Mouse (Mus musculus) neural tube, embryonic 14.5 days (tissue): ENCODE results near the gene Ms4a4b. TPM values are rescaled to one million over a fixed set of nuclear protein-coding genes. Genes with fewer than 3 reads are reported as not detected.

Source experiments
- ATAC-seq: fragments of 200-750 bp; cut with Nextera tagmentation; 2 replicates; pipeline ENCODE4 v1.8.0; 2017; ENCODE audit warnings: low read depth, mild to moderate bottlenecking, moderate TSS enrichment, moderate library complexity
- H3K27ac ChIP-seq: fragments of 300-500 bp; sonication (generic); 2 replicates; pipeline ENCODE4 v1.5.1; 2014; ENCODE audit warnings: low read depth, mild to moderate bottlenecking, control low read depth, low read length, moderate library complexity, mixed read lengths
- H3K27me3 ChIP-seq: fragments of 300-500 bp; sonication (generic); 2 replicates; pipeline ENCODE4 v1.6.1; 2014; ENCODE audit warnings: low read length; ENCODE audit not compliant: control insufficient read depth, insufficient read depth
- H3K36me3 ChIP-seq: fragments of 300-500 bp; sonication (generic); 2 replicates; pipeline ENCODE4 v1.6.1; 2014; ENCODE audit warnings: low read length, mixed read lengths; ENCODE audit not compliant: control insufficient read depth, insufficient read depth
- H3K4me1 ChIP-seq: fragments of 300-500 bp; sonication (generic); 2 replicates; pipeline ENCODE4 v1.6.1; 2014; ENCODE audit warnings: low read length; ENCODE audit not compliant: control insufficient read depth, insufficient read depth
- H3K4me2 ChIP-seq: fragments of 300-500 bp; sonication (generic); 2 replicates; pipeline ENCODE4 v1.6.1; 2014; ENCODE audit warnings: mild to moderate bottlenecking, low read depth, low read length, control low read depth
- H3K4me3 ChIP-seq: fragments of 300-500 bp; sonication (generic); 2 replicates; pipeline ENCODE4 v1.5.1; 2014; ENCODE audit warnings: low read depth, low read length, control low read depth, mixed read lengths
- H3K9ac ChIP-seq: fragments of 300-500 bp; sonication (generic); replicated peaks from 2 replicates; pipeline ENCODE4 v1.6.1; 2014; ENCODE audit warnings: low read depth, mild to moderate bottlenecking, control low read depth, low read length, mixed read lengths
- H3K9me3 ChIP-seq: fragments of 300-500 bp; sonication (generic); 2 replicates; pipeline ENCODE4 v1.6.1; 2016; ENCODE audit warnings: low read length; ENCODE audit not compliant: control insufficient read depth
- WGBS: fragments of 180-500 bp; shearing (Covaris S2); extraction: QIAGEN DNeasy Blood & Tissue Kit; methylation state at CpG from one replicate; pipeline ENCODE4 v1.1.7; 2014; 5-methylcytosine and 5-hydroxymethylcytosine counted together
- polyA plus RNA-seq: library from polyadenylated mRNA; unstranded; fragments of >200 nt; fragmentation: Nextera tagmentation; extraction: Ambion mirVana; gene quantifications from 2 replicates; pipeline ENCODE4 v1.2.1, GENCODE M21; 2014

Ms4a4b gene
- polyA plus RNA-seq, 1 experiment from 2014 or later = not detected

- H3K36me3 ChIP-seq = no peaks in the 10 kb centered on the region
- H3K4me1 ChIP-seq = no peaks in the 10 kb centered on the region
- no peak overlapping the region for H3K4me3 ChIP-seq
- no peaks in the 10 kb centered on the region for H3K9me3 ChIP-seq
- 92% methylated on average over 2 of the region's 2 CpGs for WGBS
- no peak overlapping the region for H3K4me2 ChIP-seq
- H3K27me3 ChIP-seq = no peaks in the 10 kb centered on the region
- H3K27ac ChIP-seq = no peak overlapping the region
- no peak overlapping the region for H3K9ac ChIP-seq
- ATAC-seq = no peak
These were observed 39.3 kb downstream of the Ms4a4b start for GRCm38 (mm10) chr19:11482684-11483083.

GRCm38 (mm10) chr19:11483941-11484340 is 40.6 kb downstream of the Ms4a4b start:
- Histone ChIP-seq H3K4me2 (no peak overlapping the region), H3K27me3 (no peaks in the 10 kb centered on the region), H3K9me3 (no peaks in the 10 kb centered on the region), H3K27ac (no peak overlapping the region), H3K36me3 (no peaks in the 10 kb centered on the region), H3K9ac (no peak overlapping the region), H3K4me3 (no peak overlapping the region), H3K4me1 (no peaks in the 10 kb centered on the region)
- 79% methylated on average over 4 of the region's 4 CpGs for WGBS
- ATAC-seq = no peak

DNA sequence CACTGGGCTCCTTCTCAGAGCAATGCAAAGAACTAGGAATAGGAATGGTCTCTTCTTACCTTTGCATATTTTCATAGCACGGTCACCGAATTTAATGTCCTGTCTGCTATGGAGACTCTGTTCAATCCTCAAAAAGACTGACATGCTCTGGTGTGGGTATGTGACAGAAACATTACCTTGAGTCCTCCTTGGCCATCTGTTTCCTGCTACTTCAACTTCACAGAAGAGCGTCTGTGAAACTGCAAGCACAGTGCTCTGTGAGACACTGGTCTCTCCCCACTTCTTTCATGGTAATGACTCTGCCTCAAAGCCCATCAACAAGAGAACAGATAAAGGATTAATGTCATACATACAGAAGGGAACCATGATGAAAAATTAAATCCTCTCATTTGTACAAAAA is 41.0 kb downstream of the Ms4a4b start:
- no peak for ATAC-seq

DNA sequence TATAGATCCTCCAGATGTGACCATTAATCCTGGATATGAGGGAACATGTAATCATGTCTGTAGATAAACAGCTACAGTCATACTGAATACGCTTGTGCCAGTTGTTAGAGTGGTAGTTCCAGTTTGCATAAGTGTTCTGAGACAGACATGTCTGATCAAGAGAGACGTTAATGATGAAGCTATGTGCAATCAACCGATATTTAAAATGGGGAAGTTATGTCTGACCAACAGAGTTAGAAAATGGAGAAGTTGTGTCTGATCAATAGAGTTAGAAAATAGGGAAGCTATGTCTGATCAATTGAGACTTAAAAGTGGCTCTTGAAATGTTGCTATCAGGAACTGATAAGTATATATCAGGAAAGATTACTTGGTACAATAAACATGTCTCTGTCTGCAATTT is 41.9 kb downstream of the Ms4a4b start:
- no peak for ATAC-seq
- Histone ChIP-seq H3K27ac (no peak overlapping the region), H3K9me3 (no peaks in the 10 kb centered on the region), H3K4me3 (no peak overlapping the region), H3K36me3 (no peaks in the 10 kb centered on the region), H3K4me2 (no peak overlapping the region), H3K27me3 (no peaks in the 10 kb centered on the region), H3K4me1 (no peaks in the 10 kb centered on the region), H3K9ac (no peak overlapping the region)
- WGBS = 95% methylated on average over 3 of the region's 3 CpGs

More for the DNA sequence above, 41.0 kb downstream of the Ms4a4b start:
- Histone ChIP-seq H3K27me3 (no peaks in the 10 kb centered on the region), H3K9ac (no peak overlapping the region), H3K4me2 (no peak overlapping the region), H3K27ac (no peak overlapping the region), H3K36me3 (no peaks in the 10 kb centered on the region), H3K4me1 (no peaks in the 10 kb centered on the region), H3K9me3 (no peaks in the 10 kb centered on the region), H3K4me3 (no peak overlapping the region)
- 84% methylated on average over 3 of the region's 3 CpGs for WGBS

GRCm38 (mm10) chr19:11485746-11486145 is 42.4 kb downstream of the Ms4a4b start, which contains the start of gene Gm8369:
TSS of gene Gm8369 (plus strand) at chr19:11485938.
- 85% methylated on average over 2 of the region's 2 CpGs for WGBS
- Histone ChIP-seq H3K4me1 (no peaks in the 10 kb centered on the region), H3K9ac (no peak within 1 kb of the TSS), H3K9me3 (no peaks in the 10 kb centered on the region), H3K36me3 (no peaks in the 10 kb centered on the region), H3K4me3 (no peak within 1 kb of the TSS), H3K4me2 (no peak within 1 kb of the TSS), H3K27me3 (no peaks in the 10 kb centered on the region), H3K27ac (no peak within 1 kb of the TSS)
- no peak for ATAC-seq

DNA sequence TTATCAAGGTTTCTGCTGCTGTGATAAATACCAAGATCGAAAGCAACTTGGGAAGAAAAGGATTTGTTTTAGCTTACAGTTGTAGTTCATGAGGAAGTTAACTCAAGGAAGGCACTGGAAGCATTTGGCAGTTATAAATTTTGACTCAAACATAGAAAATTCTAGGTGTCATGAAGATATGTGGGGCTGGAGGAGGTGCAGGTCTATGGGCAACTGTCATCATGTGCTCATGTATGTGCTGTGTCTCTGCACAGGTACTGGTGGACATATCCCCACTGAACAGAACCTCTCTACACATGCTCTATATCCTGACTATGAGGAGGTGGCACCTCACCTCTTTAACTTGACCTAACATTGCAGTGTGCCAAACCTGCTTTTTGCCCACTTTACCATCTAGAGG is 43.2 kb downstream of the Ms4a4b start:
- no peak for ATAC-seq
- H3K27me3 ChIP-seq = no peaks in the 10 kb centered on the region
- no peak overlapping the region for H3K4me3 ChIP-seq
- H3K36me3 ChIP-seq = no peaks in the 10 kb centered on the region
- no peaks in the 10 kb centered on the region for H3K4me1 ChIP-seq
- no peaks in the 10 kb centered on the region for H3K9me3 ChIP-seq
- H3K9ac ChIP-seq = no peak overlapping the region
- WGBS = 92% methylated on average over 1 of the region's 1 CpGs
- no peak overlapping the region for H3K4me2 ChIP-seq
- H3K27ac ChIP-seq = no peak overlapping the region

- H3K4me3 ChIP-seq = no peak overlapping the region
- H3K27me3 ChIP-seq = no peaks in the 10 kb centered on the region
- no peak overlapping the region for H3K27ac ChIP-seq
- H3K9me3 ChIP-seq = no peaks in the 10 kb centered on the region
- no peaks in the 10 kb centered on the region for H3K36me3 ChIP-seq
- no peak for ATAC-seq
- no peak overlapping the region for H3K4me2 ChIP-seq
- H3K4me1 ChIP-seq = no peaks in the 10 kb centered on the region
- WGBS = 73% methylated on average over 4 of the region's 4 CpGs
- no peak overlapping the region for H3K9ac ChIP-seq
These were observed 48.2 kb downstream of the Ms4a4b start for GRCm38 (mm10) chr19:11491406-11492189.

DNA sequence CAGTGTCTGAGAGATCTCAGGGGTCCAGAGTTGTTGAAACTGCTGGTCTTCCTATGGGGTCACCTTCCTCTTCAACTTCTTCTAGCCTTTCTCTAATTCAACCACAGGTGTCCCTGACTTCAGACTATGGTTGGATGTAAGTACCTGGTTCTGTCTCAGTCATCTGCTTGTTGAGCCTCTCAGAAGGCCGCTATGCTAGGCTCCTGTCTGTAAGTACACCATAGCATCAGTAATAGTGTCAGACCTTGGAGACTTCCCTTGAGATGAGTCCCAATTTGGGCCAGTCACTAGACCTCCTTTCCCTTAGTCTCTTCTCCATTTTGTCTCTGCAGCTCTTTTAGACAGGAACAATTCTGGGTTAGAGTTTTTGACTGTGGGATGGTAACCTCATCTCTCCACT is 49.3 kb downstream of the Ms4a4b start:
- no peak overlapping the region for H3K9ac ChIP-seq
- no peaks in the 10 kb centered on the region for H3K36me3 ChIP-seq
- no peaks in the 10 kb centered on the region for H3K9me3 ChIP-seq
- H3K27ac ChIP-seq = no peak overlapping the region
- H3K4me3 ChIP-seq = no peak overlapping the region
- H3K27me3 ChIP-seq = no peaks in the 10 kb centered on the region
- WGBS = 87% methylated on average over 1 of the region's 1 CpGs
- no peaks in the 10 kb centered on the region for H3K4me1 ChIP-seq
- no peak for ATAC-seq
- no peak overlapping the region for H3K4me2 ChIP-seq

GRCm38 (mm10) chr19:11494519-11494918 is 51.2 kb downstream of the Ms4a4b start:
- no peak overlapping the region for H3K27ac ChIP-seq
- H3K36me3 ChIP-seq = no peaks in the 10 kb centered on the region
- H3K9me3 ChIP-seq = no peaks in the 10 kb centered on the region
- no peak overlapping the region for H3K4me3 ChIP-seq
- H3K9ac ChIP-seq = no peak overlapping the region
- no peak overlapping the region for H3K4me2 ChIP-seq
- ATAC-seq = no peak
- H3K4me1 ChIP-seq = no peaks in the 10 kb centered on the region
- no peaks in the 10 kb centered on the region for H3K27me3 ChIP-seq
- WGBS = 88% methylated on average over 3 of the region's 3 CpGs
